Mouse (Mus musculus): Measurements from ENCODE around the gene Myo1c. TPM values are rescaled to one million over a fixed set of nuclear protein-coding genes. Genes with fewer than 3 reads are reported as not detected.

Gene Myo1c
- polyA plus RNA-seq (2012; fragmentation: generic; extraction: Trizol), result 177 TPM

GRCm38 (mm10) chr11:75650311-75650710 is at the start of gene Myo1c:
TSS of gene Myo1c (plus strand) at chr11:75650504.
- Histone ChIP-seq H3K4me3 (peak within 1 kb of the TSS; percentile 65), H3K36me3 (ENCODE audit: control insufficient read depth, insufficient read depth) (no peaks in the 10 kb centered on the region), H3ac (ENCODE audit: control insufficient read depth, insufficient read length) (peak within 1 kb of the TSS; percentile 78), H3K4me2 (ENCODE audit: low read depth) (peak within 1 kb of the TSS; percentile 90), H3K27me3 (ENCODE audit: control insufficient read depth, insufficient read depth, insufficient read length) (no peaks in the 10 kb centered on the region), H3K79me2 (ENCODE audit: control insufficient read depth, insufficient read depth) (peaks cover 10% of the 10 kb centered on the region)
- TF ChIP-seq USF1 (IDR thresholded peaks at IDR 0.05; ENCODE audit: low read depth) (no peak), MYOG (IDR thresholded peaks at IDR 0.05; ENCODE audit: control insufficient read depth in 1 of 3, insufficient read depth in 1 of 3, insufficient read length in 2 of 3, low read depth in 2 of 3) (no peak), POLR2AphosphoS2 (IDR thresholded peaks at IDR 0.05; ENCODE audit: insufficient read length, low read depth) (peak; percentile 32)

- Histone ChIP-seq H3K79me2 (ENCODE audit: control insufficient read depth, insufficient read depth) (no peaks in the 10 kb centered on the region), H3ac (ENCODE audit: control insufficient read depth, insufficient read length) (no peak overlapping the region), H3K4me2 (ENCODE audit: low read depth) (no peak overlapping the region), H3K36me3 (ENCODE audit: control insufficient read depth, insufficient read depth) (peaks cover 32% of the 10 kb centered on the region), H3K4me3 (no peak overlapping the region), H3K27me3 (ENCODE audit: control insufficient read depth, insufficient read depth, insufficient read length) (no peaks in the 10 kb centered on the region)
- no peak for TF ChIP-seq TCF12 (IDR thresholded peaks at IDR 0.05; ENCODE audit: insufficient read depth, poor library complexity, severe bottlenecking)
- no peak for TF ChIP-seq POLR2A (IDR thresholded peaks at IDR 0.05; ENCODE audit: insufficient read length, low read depth)
These were observed 45.5 kb upstream of the Myo1c start for GRCm38 (mm10) chr11:75604826-75605225.

GRCm38 (mm10) chr11:75605318-75605717 is 45.0 kb upstream of the Myo1c start:
- TF ChIP-seq MAX (IDR thresholded peaks at IDR 0.05; ENCODE audit: low read depth) (no peak), REST (IDR thresholded peaks at IDR 0.05; ENCODE audit: insufficient read depth, insufficient read length) (no peak), POLR2AphosphoS2 (IDR thresholded peaks at IDR 0.05; ENCODE audit: insufficient read length, low read depth) (no peak), E2F4 (IDR thresholded peaks at IDR 0.05; ENCODE audit: insufficient read depth) (no peak)
- H3K27me3 ChIP-seq (ENCODE audit: control insufficient read depth, insufficient read depth, insufficient read length), result no peaks in the 10 kb centered on the region
- H3ac ChIP-seq (ENCODE audit: control insufficient read depth, insufficient read length), result no peak overlapping the region
- H3K4me3 ChIP-seq, result no peak overlapping the region
- H3K36me3 ChIP-seq (ENCODE audit: control insufficient read depth, insufficient read depth), result peaks cover 37% of the 10 kb centered on the region
- H3K4me2 ChIP-seq (ENCODE audit: low read depth), result no peak overlapping the region
- no peaks in the 10 kb centered on the region for H3K79me2 ChIP-seq (ENCODE audit: control insufficient read depth, insufficient read depth)

GRCm38 (mm10) chr11:75608776-75609175 is 41.5 kb upstream of the Myo1c start:
- no peak for TF ChIP-seq CEBPB (IDR thresholded peaks at IDR 0.05; ENCODE audit: insufficient read depth, poor library complexity, severe bottlenecking)
- TF ChIP-seq SRF (IDR thresholded peaks at IDR 0.05; ENCODE audit: control insufficient read depth, insufficient read length, low read depth), result no peak
- no peak for TF ChIP-seq TCF12 (IDR thresholded peaks at IDR 0.05; ENCODE audit: insufficient read depth, poor library complexity, severe bottlenecking)
- TF ChIP-seq MYOG (IDR thresholded peaks at IDR 0.05; ENCODE audit: control insufficient read depth in 1 of 3, insufficient read depth in 1 of 3, insufficient read length in 2 of 3, low read depth in 2 of 3), result no peak
- TF ChIP-seq USF1 (IDR thresholded peaks at IDR 0.05; ENCODE audit: low read depth), result no peak
- no peak for TF ChIP-seq POLR2A (IDR thresholded peaks at IDR 0.05; ENCODE audit: insufficient read length, low read depth)
- no peak for TF ChIP-seq MYOD1 (IDR thresholded peaks at IDR 0.05; ENCODE audit: control insufficient read depth in 1 of 3, insufficient read length in 2 of 3, low read depth in 2 of 3)
- TF ChIP-seq POLR2AphosphoS2 (IDR thresholded peaks at IDR 0.05; ENCODE audit: insufficient read length, low read depth), result no peak
- TF ChIP-seq TCF3 (IDR thresholded peaks at IDR 0.05; ENCODE audit: insufficient read length, low read depth), result no peak
- TF ChIP-seq E2F4 (IDR thresholded peaks at IDR 0.05; ENCODE audit: insufficient read depth), result no peak
- no peak for TF ChIP-seq MAX (IDR thresholded peaks at IDR 0.05; ENCODE audit: low read depth)
- no peak for TF ChIP-seq REST (IDR thresholded peaks at IDR 0.05; ENCODE audit: insufficient read depth, insufficient read length)
- Histone ChIP-seq H3K4me3 (no peak overlapping the region), H3K79me2 (ENCODE audit: control insufficient read depth, insufficient read depth) (no peaks in the 10 kb centered on the region), H3K27me3 (ENCODE audit: control insufficient read depth, insufficient read depth, insufficient read length) (no peaks in the 10 kb centered on the region), H3ac (ENCODE audit: control insufficient read depth, insufficient read length) (no peak overlapping the region), H3K4me2 (ENCODE audit: low read depth) (no peak overlapping the region), H3K36me3 (ENCODE audit: control insufficient read depth, insufficient read depth) (peaks cover 49% of the 10 kb centered on the region)

- H3K27me3 ChIP-seq (ENCODE audit: control insufficient read depth, insufficient read depth, insufficient read length), result no peaks in the 10 kb centered on the region
- no peaks in the 10 kb centered on the region for H3K79me2 ChIP-seq (ENCODE audit: control insufficient read depth, insufficient read depth)
- H3ac ChIP-seq (ENCODE audit: control insufficient read depth, insufficient read length), result no peak overlapping the region
- H3K4me3 ChIP-seq, result no peak overlapping the region
- no peak overlapping the region for H3K4me2 ChIP-seq (ENCODE audit: low read depth)
- TF ChIP-seq POLR2AphosphoS2 (IDR thresholded peaks at IDR 0.05; ENCODE audit: insufficient read length, low read depth) (no peak), TCF12 (IDR thresholded peaks at IDR 0.05; ENCODE audit: insufficient read depth, poor library complexity, severe bottlenecking) (no peak), USF1 (IDR thresholded peaks at IDR 0.05; ENCODE audit: low read depth) (no peak), MYOG (IDR thresholded peaks at IDR 0.05; ENCODE audit: control insufficient read depth in 1 of 3, insufficient read depth in 1 of 3, insufficient read length in 2 of 3, low read depth in 2 of 3) (no peak), E2F4 (IDR thresholded peaks at IDR 0.05; ENCODE audit: insufficient read depth) (no peak), REST (IDR thresholded peaks at IDR 0.05; ENCODE audit: insufficient read depth, insufficient read length) (no peak), MAX (IDR thresholded peaks at IDR 0.05; ENCODE audit: low read depth) (no peak), SRF (IDR thresholded peaks at IDR 0.05; ENCODE audit: control insufficient read depth, insufficient read length, low read depth) (no peak), TCF3 (IDR thresholded peaks at IDR 0.05; ENCODE audit: insufficient read length, low read depth) (no peak), CEBPB (IDR thresholded peaks at IDR 0.05; ENCODE audit: insufficient read depth, poor library complexity, severe bottlenecking) (no peak), MYOD1 (IDR thresholded peaks at IDR 0.05; ENCODE audit: control insufficient read depth in 1 of 3, insufficient read length in 2 of 3, low read depth in 2 of 3) (no peak), POLR2A (IDR thresholded peaks at IDR 0.05; ENCODE audit: insufficient read length, low read depth) (no peak)
- peaks cover 44% of the 10 kb centered on the region for H3K36me3 ChIP-seq (ENCODE audit: control insufficient read depth, insufficient read depth)
These were observed 40.3 kb upstream of the Myo1c start for GRCm38 (mm10) chr11:75610021-75610420.
